Mouse (Mus musculus) heart, postnatal 25 days (tissue): Measurements from ENCODE around the gene Fmo9. TPM values are rescaled to one million over a fixed set of nuclear protein-coding genes. Genes with fewer than 3 reads are reported as not detected.

ENCODE experiments used
- DNase-seq: peaks from one replicate; pipeline ENCODE4 v3.0.0; 2022; ENCODE audit warnings: low spot score
- intact Hi-C: fragments of 180-260 bp; cut with DNase I; formaldehyde crosslinking; loops from one replicate; pipeline ENCODE4 v1.15.1; 2025
- microRNA-seq: library from miRNA; unstranded; fragments of <30 nt; microRNA quantifications from one replicate; pipeline ENCODE4 v1.2.0, GENCODE M21; 2022
- total RNA-seq, 2 experiments: library from RNA; stranded (reverse); gene quantifications; 2 replicates each; pipeline ENCODE4 v1.2.3; 2021

Fmo9 gene
- total RNA-seq: not detected

- intact Hi-C loops: no loop called here
- DNase-seq: no peak
Measured at GRCm38 (mm10) chr1:166681745-166682144, at the start of gene Fmo9. Gene Fmo9, minus strand, starts transcription at chr1:166681845.

GRCm38 (mm10) chr1:166730886-166731285 lies 49.2 kb upstream of the Fmo9 start:
- no peak for DNase-seq
- intact Hi-C loops: no loop called here

- DNase-seq: no peak
- intact Hi-C loops: no loop called here
Measured at GRCm38 (mm10) chr1:166730215-166730614, 48.6 kb upstream of the Fmo9 start.

- intact Hi-C loops: no loop called here
- no peak for DNase-seq
Measured at GRCm38 (mm10) chr1:166710861-166711260, 29.2 kb upstream of the Fmo9 start.

GRCm38 (mm10) chr1:166702270-166702912 lies 20.7 kb upstream of the Fmo9 start:
- no peak for DNase-seq
- intact Hi-C loops: no loop called here

- no peak for DNase-seq
- intact Hi-C loops: no loop called here
Measured at GRCm38 (mm10) chr1:166669264-166669663, 12.4 kb downstream of the Fmo9 start.

GRCm38 (mm10) chr1:166660800-166661199 lies 20.8 kb downstream of the Fmo9 start:
- no peak for DNase-seq
- intact Hi-C loops: no loop called here

GRCm38 (mm10) chr1:166647593-166647992 lies 34.1 kb downstream of the Fmo9 start, which contains the start of gene Gm4847:
Gene Gm4847, minus strand, starts transcription at chr1:166647693.
- intact Hi-C loops: no loop called here

More at GRCm38 (mm10) chr1:166647593-166647992, 34.1 kb downstream of the Fmo9 start, which contains the start of gene Gm4847:
- no peak for DNase-seq

Small RNA genes within 50 kb of the gene (microRNA-seq; reads per million reads assigned to microRNA genes)
- not detected for gene Gm22992

Other genes starting within 250 kb of the Fmo9 start
- gene Gm4846, start 184.3 kb downstream of the Fmo9 start, total RNA-seq: not detected
- gene Gm4847, start 34.2 kb downstream of the Fmo9 start, total RNA-seq: not detected